Mouse (Mus musculus): ENCODE measurements around the gene Emd. TPM values are rescaled to one million over a fixed set of nuclear protein-coding genes. Genes with fewer than 3 reads are reported as not detected.

Emd gene
- total RNA-seq, 1 experiment from 2014 or later: 90.2 TPM

DNA sequence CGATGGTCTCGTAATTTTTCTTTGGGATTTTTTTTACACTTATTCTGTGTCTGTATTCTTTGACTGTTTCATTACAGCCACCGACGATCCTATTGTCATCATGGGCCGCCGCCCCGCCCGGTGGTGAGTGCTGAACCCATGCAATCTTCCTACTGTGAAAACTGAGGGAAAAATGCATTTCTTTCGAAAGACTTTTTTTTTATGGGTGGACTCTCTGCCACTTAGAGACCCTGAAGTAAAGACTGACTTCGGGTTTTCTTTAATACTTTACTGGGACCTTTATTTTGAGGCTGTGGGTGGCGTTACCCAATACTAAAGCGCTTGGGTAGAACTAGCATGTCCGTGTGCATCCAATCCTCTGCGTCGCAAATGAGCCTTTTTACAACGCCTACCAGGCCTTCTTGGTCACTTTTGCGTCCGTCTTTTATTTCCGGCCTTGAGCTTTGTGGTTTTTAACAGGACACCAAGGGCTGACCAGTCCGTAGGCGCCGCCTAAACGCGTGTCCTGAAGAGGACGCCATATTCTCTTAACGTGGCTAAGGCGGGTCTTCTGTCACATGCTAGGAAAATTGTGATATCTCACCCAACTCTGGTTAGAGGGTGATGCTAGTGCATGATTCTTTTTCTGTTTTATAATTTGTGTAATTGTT lies 16.5 kb downstream of the Emd start:
- peak; percentile 4 for ATAC-seq (replicated peaks; ENCODE audit: low read depth, poor library complexity, severe bottlenecking)

DNA sequence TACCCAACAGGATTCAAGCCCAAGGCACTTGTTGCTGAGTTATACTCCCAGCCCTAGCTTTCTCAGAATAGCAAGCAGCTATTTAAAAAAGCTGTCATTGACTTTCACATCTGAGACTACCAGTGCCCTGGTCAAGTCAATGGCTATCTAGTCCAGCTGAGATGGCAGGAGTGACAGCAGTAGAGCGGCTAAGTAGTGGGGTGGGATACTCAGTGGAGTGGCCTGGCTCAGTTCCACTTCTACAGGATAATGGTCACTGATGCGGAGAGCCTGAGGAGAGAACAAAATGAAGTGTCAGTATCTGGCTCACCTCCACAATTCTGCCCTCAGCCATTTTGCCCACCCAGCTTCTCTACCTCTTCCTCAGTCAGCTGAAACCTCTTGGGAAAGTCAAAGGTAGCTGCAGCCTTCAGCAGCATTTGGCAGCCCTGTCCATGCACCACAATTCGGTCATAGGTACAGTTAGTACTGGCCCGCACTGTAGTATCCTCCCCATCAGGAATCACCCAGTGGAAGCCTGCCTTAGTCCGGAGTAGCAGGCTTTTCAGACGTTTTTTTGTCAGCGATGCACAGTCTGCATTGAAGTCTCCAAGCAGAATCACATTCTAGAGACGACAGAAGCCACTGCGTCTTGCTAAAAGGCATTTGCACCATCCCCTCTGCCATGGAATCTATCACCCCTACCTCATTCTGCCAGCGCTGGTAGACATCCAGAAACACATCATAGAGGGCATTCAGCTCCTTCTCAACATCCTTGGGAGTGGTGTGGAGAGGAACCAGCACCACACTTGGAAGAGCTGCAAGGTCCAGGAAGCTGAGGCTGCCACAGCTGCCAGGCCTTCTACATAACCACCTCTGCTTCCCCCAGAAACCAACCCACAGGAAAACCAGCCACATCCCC lies 19.2 kb downstream of the Emd start:
- no peak; the same call in 1 of the 2 replicates for ATAC-seq (replicated peaks; ENCODE audit: low read depth, poor library complexity, severe bottlenecking)

DNA sequence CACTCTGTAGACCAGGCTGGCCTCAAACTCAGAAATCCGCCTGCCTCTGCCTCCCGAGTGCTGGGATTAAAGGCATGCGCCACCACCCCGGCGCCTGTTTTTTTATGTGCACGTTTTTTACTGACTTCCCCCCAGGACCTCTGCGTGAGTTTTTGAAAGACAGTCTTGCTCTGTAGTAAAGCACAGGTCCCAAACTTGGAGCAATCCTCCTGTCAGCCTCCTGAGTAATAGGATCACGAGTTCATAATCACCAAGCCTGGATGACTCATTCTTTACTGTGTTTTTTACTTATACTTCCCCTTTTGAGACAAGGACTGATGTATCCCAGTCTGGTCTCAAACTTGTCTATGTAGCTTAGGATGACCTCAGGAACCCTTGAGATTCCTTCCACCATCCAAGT lies 23.4 kb downstream of the Emd start:
- ATAC-seq (replicated peaks; ENCODE audit: low read depth, poor library complexity, severe bottlenecking): no peak

DNA sequence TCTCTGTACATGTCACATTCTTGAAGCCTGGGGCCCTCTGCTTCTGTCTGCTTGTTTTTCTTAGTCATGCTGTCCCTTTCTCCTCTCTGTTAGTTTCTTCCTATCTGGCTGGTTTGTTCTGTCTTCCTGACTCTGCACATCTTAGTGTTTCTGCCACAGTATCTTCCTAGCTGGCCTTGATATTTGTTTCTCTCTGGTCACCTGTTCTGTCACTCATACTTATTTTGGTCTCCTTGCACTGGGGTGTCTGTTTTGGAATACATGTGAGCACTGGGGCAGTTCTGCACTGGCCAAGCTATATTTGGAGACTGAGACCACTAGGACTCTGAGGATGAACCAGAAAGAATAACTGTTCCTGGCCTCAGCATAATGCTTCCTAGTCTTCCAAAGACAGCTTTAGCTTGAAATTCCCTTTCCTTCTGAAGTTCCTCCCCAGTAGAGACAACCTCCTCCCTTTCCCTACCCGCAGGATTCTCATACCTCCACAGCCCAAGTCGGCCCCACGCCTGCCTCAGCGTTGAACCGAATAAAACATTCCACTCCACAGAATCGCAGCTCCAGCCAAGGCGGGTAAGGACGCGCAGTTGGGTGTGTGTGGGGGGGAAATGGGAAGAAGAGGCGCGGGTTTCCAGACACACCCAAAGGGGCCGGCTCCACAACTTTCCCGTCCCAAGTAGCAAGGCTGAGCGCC lies 26.7 kb downstream of the Emd start:
- ATAC-seq (replicated peaks; ENCODE audit: low read depth, poor library complexity, severe bottlenecking): no peak

DNA sequence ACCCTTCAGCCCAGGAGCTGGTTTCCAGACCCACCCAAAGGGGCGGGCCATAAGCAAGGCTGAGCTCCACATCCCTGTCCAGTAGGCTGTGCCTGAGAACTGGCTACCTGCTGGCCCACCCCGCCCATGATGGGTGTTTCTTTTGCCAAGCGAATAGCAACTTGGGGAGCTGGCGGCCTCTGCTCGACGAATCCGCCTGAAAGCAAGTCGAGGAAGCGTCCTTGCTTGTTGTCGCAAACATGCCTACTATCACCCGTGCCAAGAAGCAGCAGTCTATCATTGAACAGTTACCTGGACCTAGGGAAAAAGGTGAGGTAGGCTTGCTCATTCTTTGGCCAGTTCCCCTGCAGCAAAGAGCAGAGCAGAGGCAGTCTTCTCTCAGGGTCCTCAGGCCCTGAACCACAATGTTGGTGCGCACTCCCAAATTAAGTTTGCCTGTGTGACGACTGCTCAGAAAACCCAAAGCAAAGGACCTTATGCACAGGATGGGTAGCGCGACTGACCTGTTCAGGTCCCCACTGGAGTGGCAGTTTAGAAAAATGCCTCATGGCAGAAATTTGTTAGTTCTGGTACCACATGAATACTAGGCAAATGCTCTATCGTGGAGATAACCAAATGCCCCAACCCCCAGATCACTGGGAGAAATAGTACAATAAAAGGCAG lies 27.4 kb downstream of the Emd start, which contains the start of the genes Taz and Dnase1l1:
Gene Taz, plus strand, starts transcription at position 181 of the 663 bp plus-strand sequence.
Gene Dnase1l1, minus strand, starts transcription at position 606 of the 663 bp plus-strand sequence.
- ATAC-seq (replicated peaks; ENCODE audit: low read depth, poor library complexity, severe bottlenecking): peak; percentile 88

DNA sequence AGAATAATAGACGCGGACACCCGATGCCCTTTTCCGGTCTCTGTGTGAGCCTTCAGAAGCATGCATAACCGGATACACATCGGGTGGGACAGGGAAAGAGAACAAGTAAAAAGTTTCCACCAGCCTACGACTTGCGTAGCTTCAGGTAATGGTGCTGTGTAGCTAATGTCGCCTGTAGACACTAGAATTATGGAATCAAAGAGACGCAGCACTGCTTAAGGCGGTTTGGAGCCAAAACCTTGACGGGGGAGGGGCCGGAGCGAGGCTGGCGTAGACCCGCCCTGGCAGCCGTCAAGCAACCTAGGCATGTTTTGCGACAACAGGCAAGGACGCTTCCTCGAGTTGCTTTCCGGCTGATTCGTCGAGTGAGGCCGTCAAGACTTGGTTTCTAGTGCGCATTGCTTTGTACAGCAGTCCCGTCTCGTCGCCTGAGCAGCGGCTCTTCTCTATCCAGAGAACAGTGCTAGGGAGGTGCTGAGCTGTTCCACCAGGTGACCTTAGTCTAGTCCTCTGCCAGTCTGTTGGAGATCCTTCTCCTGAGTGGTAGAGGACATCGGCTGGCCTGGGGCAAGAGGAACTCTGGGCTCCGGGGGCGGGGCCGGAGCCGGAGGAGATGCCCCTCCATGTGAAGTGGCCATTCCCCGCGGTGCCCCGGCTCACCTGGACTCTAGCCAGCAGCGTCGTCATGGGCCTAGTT lies 28.1 kb downstream of the Emd start:
- ATAC-seq (replicated peaks; ENCODE audit: low read depth, poor library complexity, severe bottlenecking): peak; percentile 77

DNA sequence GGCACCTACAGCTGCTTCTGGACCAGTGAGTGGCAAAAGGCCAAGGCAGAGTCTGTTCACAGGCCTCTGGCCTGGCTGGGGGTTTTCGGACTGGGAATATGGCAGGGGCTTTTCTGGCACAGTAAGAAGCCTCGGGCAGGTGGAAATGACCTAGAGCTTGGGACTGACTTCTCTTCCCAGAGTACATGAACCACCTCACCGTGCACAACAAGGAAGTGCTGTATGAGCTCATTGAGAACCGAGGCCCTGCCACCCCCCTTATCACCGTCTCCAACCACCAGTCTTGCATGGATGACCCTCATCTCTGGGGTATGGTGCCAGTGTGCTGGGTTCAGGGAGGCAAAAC lies 28.6 kb downstream of the Emd start:
- ATAC-seq (replicated peaks; ENCODE audit: low read depth, poor library complexity, severe bottlenecking): no peak

DNA sequence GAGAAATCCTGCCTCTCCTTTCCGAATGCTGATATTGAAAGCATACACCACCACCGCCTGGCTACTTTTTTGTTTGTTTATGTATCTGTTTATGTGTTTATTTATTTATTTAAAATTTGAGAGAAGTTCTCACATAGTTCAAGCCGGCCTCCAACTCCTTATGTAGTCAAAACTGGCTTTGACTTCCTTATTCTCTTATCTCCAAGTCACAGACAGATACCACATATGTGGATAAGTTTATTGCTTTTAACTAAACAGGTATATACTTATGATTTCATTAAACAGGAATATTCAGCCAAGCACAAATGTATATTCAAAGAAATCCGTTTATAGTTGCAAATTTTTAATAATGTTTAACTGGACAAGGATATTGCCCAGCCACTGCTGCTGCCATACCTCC lies 38.9 kb downstream of the Emd start:
- ATAC-seq (replicated peaks; ENCODE audit: low read depth, poor library complexity, severe bottlenecking): no peak

DNA sequence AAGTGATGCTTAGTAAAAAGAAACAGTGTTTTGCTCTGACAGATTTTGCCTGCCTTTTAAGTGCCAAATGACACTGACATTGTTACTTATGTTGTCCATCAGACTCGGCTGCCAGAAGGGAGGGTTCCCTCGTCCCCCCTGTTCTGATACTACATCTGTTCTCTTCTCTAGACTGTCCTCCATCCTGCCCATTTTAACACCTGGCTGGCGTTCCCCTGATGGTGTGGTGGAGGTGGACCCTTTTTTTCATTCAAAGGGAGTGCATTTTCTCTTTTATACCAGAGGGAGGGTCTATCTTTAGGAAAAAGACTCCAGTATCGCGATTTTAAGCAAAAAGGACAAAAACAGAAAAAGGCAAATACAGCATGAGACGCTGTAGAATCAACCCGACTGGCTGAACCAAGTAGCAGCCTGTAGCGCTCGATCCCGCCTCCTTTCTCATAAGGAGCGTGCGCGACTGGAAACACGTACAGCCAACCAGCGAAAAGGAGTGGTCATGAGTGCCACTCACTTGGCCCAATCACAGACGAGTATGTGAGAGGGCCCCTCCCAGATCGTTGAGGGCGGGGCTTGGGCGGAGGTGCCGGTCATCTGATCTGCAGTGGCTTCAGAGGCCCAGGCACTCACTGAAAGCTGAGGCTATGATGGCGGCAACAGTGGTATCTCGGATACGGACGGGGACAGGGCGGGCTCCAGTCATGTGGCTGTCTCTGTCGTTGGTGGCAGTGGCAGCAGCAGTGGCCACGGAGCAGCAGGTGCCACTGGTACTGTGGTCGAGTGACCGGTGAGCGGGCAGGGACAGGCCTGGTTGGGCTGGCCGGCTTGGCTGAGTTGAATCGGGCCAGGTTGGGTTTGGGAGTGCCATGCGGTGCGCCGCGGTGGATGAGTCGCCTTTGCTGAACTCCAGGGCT lies 42.3 kb downstream of the Emd start, which contains the start of gene Atp6ap1:
Gene Atp6ap1, plus strand, starts transcription at position 560 of the 911 bp plus-strand sequence.
- ATAC-seq (replicated peaks; ENCODE audit: low read depth, poor library complexity, severe bottlenecking): peak; percentile 99

DNA sequence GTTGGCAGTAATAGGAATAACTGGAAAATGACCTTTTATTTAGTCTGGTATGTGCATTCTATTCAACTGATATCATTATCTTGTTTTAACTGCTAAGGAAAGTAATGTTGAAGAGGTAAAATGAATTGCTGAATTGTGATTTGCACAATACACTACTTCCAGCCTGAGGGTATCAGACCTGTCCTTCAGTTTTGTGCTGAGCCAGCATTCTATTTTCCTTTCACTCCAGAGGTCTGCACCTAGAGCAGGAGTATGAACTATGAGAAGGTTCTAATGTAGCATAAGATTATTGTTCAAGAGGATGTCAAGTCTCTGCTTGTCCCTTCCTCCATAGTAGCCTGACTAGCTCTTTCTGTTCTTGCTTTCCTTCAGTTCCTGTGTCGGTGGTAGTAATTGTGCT lies 43.9 kb downstream of the Emd start:
- no peak for ATAC-seq (replicated peaks; ENCODE audit: low read depth, poor library complexity, severe bottlenecking)

DNA sequence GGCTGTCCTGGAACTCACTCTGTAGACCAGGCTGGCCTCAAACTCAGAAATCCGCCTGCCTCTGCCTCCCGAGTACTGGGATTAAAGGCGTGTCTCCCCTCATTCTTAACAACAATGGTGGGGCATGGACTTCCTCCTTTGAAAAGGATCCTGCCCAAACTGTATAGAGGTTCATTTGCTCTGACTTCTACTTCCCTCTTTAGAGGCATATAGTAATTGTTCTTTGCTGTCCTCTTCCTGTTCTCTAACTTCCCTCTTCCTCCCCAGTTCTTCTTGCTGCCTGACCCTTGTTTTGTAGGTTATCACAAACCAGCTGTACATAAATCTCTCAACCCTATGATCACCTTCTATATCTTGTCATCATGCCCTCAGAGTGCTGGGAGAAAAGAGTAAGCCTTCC lies 45.2 kb downstream of the Emd start:
- peak; percentile 28 for ATAC-seq (replicated peaks; ENCODE audit: low read depth, poor library complexity, severe bottlenecking)

DNA sequence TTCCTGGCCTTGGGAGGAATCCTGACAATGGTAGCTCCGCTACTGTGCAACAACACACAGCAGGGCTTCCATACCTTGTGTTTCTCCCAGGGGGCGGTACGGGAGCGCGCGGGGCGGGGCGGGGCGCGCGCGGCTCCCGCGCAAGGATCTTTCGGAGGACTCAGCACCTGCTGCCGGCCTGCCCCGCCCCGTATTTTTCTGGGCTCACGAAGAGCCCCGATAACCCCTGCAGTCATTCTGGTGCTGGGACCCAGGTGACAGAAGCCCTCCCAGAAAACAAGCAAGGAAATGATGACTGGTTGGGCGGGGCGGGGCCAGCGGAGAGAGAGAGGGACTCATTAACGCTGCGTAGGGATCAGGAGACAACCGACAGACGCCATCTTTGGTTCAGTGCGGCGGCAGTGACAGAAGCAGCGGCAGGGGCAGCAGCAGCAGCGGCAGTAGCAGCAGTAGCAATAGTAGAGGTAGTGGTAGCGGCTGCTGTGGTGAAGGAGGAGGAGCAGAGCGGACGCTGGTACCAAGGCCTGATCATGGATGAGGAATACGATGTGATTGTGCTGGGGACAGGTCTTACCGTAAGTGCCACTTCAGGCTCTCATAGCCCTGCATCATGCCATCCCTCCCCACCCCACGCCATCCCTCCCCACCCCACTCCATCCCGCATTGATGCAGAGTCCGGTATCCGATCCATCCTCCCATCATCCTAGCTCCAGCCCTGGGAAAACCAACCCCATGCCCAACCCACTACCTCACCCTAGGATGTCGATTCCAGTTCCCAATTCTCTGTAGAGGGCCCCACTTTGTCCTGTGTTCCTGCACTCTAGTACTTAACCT lies 50.6 kb downstream of the Emd start, which contains the start of gene Gdi1:
Gene Gdi1, plus strand, starts transcription at position 132 of the 834 bp plus-strand sequence.
- peak; percentile 97 for ATAC-seq (replicated peaks; ENCODE audit: low read depth, poor library complexity, severe bottlenecking)

Other genes with a start within 250 kb of the Emd start
- 42.8 and 54.9 TPM in 2 replicates for gene Irak1, start 230.8 kb upstream of the Emd start, total RNA-seq (2017)
- not detected in 2 replicates for gene Opn1mw, start 127.2 kb upstream of the Emd start, total RNA-seq (2017)
- gene Mecp2, start 119.3 kb upstream of the Emd start, total RNA-seq (2017): 16.9 and 26.2 TPM in 2 replicates
- gene Tex28, start 86.8 kb upstream of the Emd start, total RNA-seq (2017): not detected in 2 replicates
- gene Tktl1, start 77.4 kb upstream of the Emd start, total RNA-seq (2017): not detected in 2 replicates
- 400 and 472 TPM in 2 replicates for gene Flna, start 4.9 kb upstream of the Emd start, total RNA-seq (2017)
- 1,474 and 1,557 TPM in 2 replicates for gene Rpl10, start 16.1 kb downstream of the Emd start, total RNA-seq (2017)
- gene Taz, start 27.2 kb downstream of the Emd start, total RNA-seq (2017): 26.1 and 34.3 TPM in 2 replicates
- gene Dnase1l1, start 27.6 kb downstream of the Emd start, total RNA-seq (2017): 9.8 and 26.6 TPM in 2 replicates
- gene Atp6ap1, start 42.4 kb downstream of the Emd start, total RNA-seq (2017): 81.6 and 153 TPM in 2 replicates
- 29.7 and 35.3 TPM in 2 replicates for gene Gdi1, start 50.3 kb downstream of the Emd start, total RNA-seq (2017)
- 41.7 and 54.4 TPM in 2 replicates for gene Fam50a, start 58.3 kb downstream of the Emd start, total RNA-seq (2017)
- 0.92 and 1.2 TPM in 2 replicates for gene Plxna3, start 74.4 kb downstream of the Emd start, total RNA-seq (2017)
- gene Lage3, start 98.9 kb downstream of the Emd start, total RNA-seq (2017): 22.4 and 30.6 TPM in 2 replicates
- 15.4 and 17.2 TPM in 2 replicates for gene Ubl4a, start 118.5 kb downstream of the Emd start, total RNA-seq (2017)
- gene Slc10a3, start 118.7 kb downstream of the Emd start, total RNA-seq (2017): 9.0 and 17.0 TPM in 2 replicates
- gene Fam3a, start 138.6 kb downstream of the Emd start, total RNA-seq (2017): 12.0 and 12.7 TPM in 2 replicates
- 28.0 and 61.3 TPM in 2 replicates for gene Ikbkg, start 138.6 kb downstream of the Emd start, total RNA-seq (2017)
- gene G6pdx, start 174.5 kb downstream of the Emd start, total RNA-seq (2017): 51.4 and 63.2 TPM in 2 replicates
- gene Gm6880, start 226.7 kb downstream of the Emd start, total RNA-seq (2017): not detected in 2 replicates

All from common myeloid progenitor, adult 5-6 weeks (primary cell).